Mouse (Mus musculus) liver, embryonic 14.5 days (tissue): ENCODE measurements around the gene Per1. TPM values are rescaled to one million over a fixed set of nuclear protein-coding genes. Genes with fewer than 3 reads are reported as not detected.

Experiments
- ATAC-seq: fragments of 200-750 bp; cut with Nextera tagmentation; 2 replicates; pipeline ENCODE4 v1.8.0; 2017; ENCODE audit warnings: moderate number of reproducible peaks, mild to moderate bottlenecking, moderate library complexity; ENCODE audit not compliant: insufficient read depth
- DNase-seq, 3 experiments: peaks; one replicate each; pipeline ENCODE4 v3.0.0-alpha.2; 2012 to 2013; ENCODE audit warnings: low read depth in 3 of 3, low spot score in 3 of 3
- H3K27ac ChIP-seq: fragments of 300-500 bp; sonication (generic); 2 replicates; pipeline ENCODE4 v1.5.1; 2014; ENCODE audit warnings: moderate library complexity, mild to moderate bottlenecking, control low read depth, inconsistent platforms
- H3K27me3 ChIP-seq: fragments of 300-500 bp; sonication (generic); 2 replicates; pipeline ENCODE4 v1.6.1; 2014; ENCODE audit warnings: mild to moderate bottlenecking, low read length, moderate library complexity; ENCODE audit not compliant: control insufficient read depth, insufficient read depth
- H3K36me3 ChIP-seq: fragments of 300-500 bp; sonication (generic); replicated peaks from 2 replicates; pipeline ENCODE4 v1.6.1; 2014; ENCODE audit warnings: low read depth; ENCODE audit not compliant: control insufficient read depth, insufficient read depth
- H3K4me1 ChIP-seq, 2 experiments: fragments of 200-500 bp in 1 of 2; fragments of 300-500 bp in 1 of 2; sonication (generic) in 1 of 2; replicated peaks; 2 replicates each; pipeline ENCODE4 v1.6.1; 2012 to 2014; ENCODE audit warnings: antibody characterized with exemption in 1 of 2, inconsistent platforms in 1 of 2, low read length in 1 of 2; ENCODE audit not compliant: control insufficient read depth in 2 of 2, insufficient read depth in 2 of 2
- H3K4me2 ChIP-seq: fragments of 300-500 bp; sonication (generic); 2 replicates; pipeline ENCODE4 v1.6.1; 2014; ENCODE audit warnings: low read depth, mild to moderate bottlenecking, control low read depth, moderate library complexity
- H3K4me3 ChIP-seq, 2 experiments: fragments of 200-500 bp in 1 of 2; fragments of 300-500 bp in 1 of 2; sonication (generic) in 1 of 2; 2 replicates each; pipeline ENCODE4 v1.5.1; 2012 to 2014; ENCODE audit warnings: low read depth in 2 of 2, low read length in 2 of 2, mild to moderate bottlenecking in 2 of 2, control low read depth in 1 of 2, inconsistent platforms in 1 of 2, moderate library complexity in 1 of 2; ENCODE audit not compliant: insufficient read depth in 1 of 2
- H3K9ac ChIP-seq: fragments of 300-500 bp; sonication (generic); replicated peaks from 2 replicates; pipeline ENCODE4 v1.6.1; 2014; ENCODE audit warnings: mild to moderate bottlenecking, control low read depth, moderate library complexity
- H3K9me3 ChIP-seq: fragments of 300-500 bp; sonication (generic); 2 replicates; pipeline ENCODE4 v1.6.1; 2016; ENCODE audit warnings: low read length, mixed read lengths; ENCODE audit not compliant: control insufficient read depth
- CTCF ChIP-seq: IDR thresholded peaks from 2 replicates; pipeline ENCODE4 v1.5.1; 2016; ENCODE audit warnings: antibody characterized with exemption, low read depth, control low read depth
- EP300 ChIP-seq: IDR thresholded peaks from 2 replicates; pipeline ENCODE4 v1.6.1; 2016; ENCODE audit warnings: antibody characterized with exemption, low read depth
- WGBS: fragments of 180-500 bp; shearing (Covaris S2); extraction: QIAGEN DNeasy Blood & Tissue Kit; methylation state at CpG from one replicate; pipeline ENCODE4 v1.1.7; 2014; ENCODE audit not compliant: insufficient replicate concordance; 5-methylcytosine and 5-hydroxymethylcytosine counted together
- polyA plus RNA-seq, 2 experiments: library from polyadenylated mRNA; depleted of rRNA in 1 of 2; stranded (reverse) in 1 of 2; unstranded in 1 of 2; fragments of >200 nt; fragmentation: Nextera tagmentation in 1 of 2; extraction: Ambion mirVana in 1 of 2; gene quantifications; 2 replicates each; pipeline versions ENCODE4 v1.2.1 to v1.2.3; 2012 to 2014

The Per1 gene
- polyA plus RNA-seq, 2 experiments, result 1.9 to 4.2 TPM

DNA sequence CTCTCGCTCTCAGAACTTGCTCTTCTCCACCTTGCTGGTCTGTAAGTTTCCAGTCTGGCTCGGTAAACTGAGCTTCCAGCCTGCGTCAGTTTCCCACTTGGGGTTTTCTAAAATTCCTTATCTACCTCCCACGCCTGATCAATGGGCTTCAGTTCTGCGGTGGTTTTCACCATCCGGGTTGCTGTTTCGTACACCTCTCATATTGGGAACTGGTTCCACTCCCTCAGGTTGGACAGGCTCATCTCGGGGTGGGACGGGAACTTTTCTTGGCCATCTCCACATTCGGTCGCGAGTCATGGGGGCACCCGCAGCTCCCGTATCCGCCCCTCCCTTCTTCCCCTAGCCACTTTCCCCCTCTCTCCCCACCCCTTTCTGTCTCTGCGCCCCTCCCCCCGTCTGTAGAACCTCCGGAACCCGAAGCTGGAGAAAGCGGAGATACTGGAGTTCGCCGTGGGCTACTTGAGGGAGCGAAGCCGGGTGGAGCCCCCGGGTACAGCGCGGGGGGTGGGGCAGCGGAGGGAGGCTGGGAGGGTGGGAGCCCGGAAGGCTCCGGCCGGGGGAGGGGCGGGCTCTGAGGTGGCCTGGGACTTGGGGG, 26.8 kb downstream of the Per1 start:
- H3K27ac ChIP-seq, result no peak overlapping the region
- peak overlapping the region; percentile 53 for H3K9ac ChIP-seq
- DNase-seq, result no peak
- H3K27me3 ChIP-seq, result peaks cover 38% of the 10 kb centered on the region
- peak overlapping the region; percentile 75 to 77 for H3K4me3 ChIP-seq
- peak overlapping the region; percentile 96 for H3K4me2 ChIP-seq
- no peaks in the 10 kb centered on the region for H3K36me3 ChIP-seq
- WGBS, result under 1% methylated on average over 28 of the region's 32 CpGs
- ATAC-seq, result no peak
- TF ChIP-seq CTCF (no peak), EP300 (no peak)
- H3K4me1 ChIP-seq, result peaks cover 12 to 28% of the 10 kb centered on the region in 2 experiments
- no peaks in the 10 kb centered on the region for H3K9me3 ChIP-seq

GRCm38 (mm10) chr11:69122336-69122951, 27.4 kb downstream of the Per1 start, which contains the start of gene 9130213A22Rik:
Gene 9130213A22Rik, minus strand, starts transcription at chr11:69122589.
- Histone ChIP-seq H3K36me3 (no peaks in the 10 kb centered on the region), H3K4me1 (peaks cover 12 to 23% of the 10 kb centered on the region in 2 experiments), H3K27me3 (peaks cover 38% of the 10 kb centered on the region), H3K9me3 (no peaks in the 10 kb centered on the region), H3K27ac (no peak within 1 kb of the TSS), H3K4me3 (peak within 1 kb of the TSS; percentile 75 to 77), H3K9ac (peak within 1 kb of the TSS; percentile 53), H3K4me2 (peak within 1 kb of the TSS; percentile 96)
- TF ChIP-seq EP300 (no peak), CTCF (peak; percentile 66)
- DNase-seq, result peak in 1 of 3 experiments; percentile 61
- WGBS, result under 1% methylated on average over 65 of the region's 66 CpGs
- ATAC-seq, result peak; percentile 10

GRCm38 (mm10) chr11:69123056-69123692, 28.2 kb downstream of the Per1 start:
- H3K36me3 ChIP-seq, result no peaks in the 10 kb centered on the region
- ATAC-seq, result peak; percentile 27
- H3K9ac ChIP-seq, result peak overlapping the region; percentile 53
- DNase-seq, result peak; percentile 75 to 84 (median 80)
- H3K27me3 ChIP-seq, result peaks cover 38% of the 10 kb centered on the region
- TF ChIP-seq CTCF (peak; percentile 51), EP300 (0 out of 2 replicates have a peak, but pooled peaks have one; percentile 15)
- H3K4me1 ChIP-seq, result peaks cover 12 to 20% of the 10 kb centered on the region in 2 experiments
- under 1% methylated on average over 29 of the region's 29 CpGs for WGBS
- peak overlapping the region; percentile 75 to 77 for H3K4me3 ChIP-seq
- no peak overlapping the region for H3K27ac ChIP-seq
- no peaks in the 10 kb centered on the region for H3K9me3 ChIP-seq
- H3K4me2 ChIP-seq, result peak overlapping the region; percentile 96

GRCm38 (mm10) chr11:69123693-69124497, 28.9 kb downstream of the Per1 start:
- ATAC-seq (peak; percentile 76), DNase-seq (peak; percentile 76 to 83 (median 81))
- TF ChIP-seq EP300, result no peak
- peaks cover 11 to 19% of the 10 kb centered on the region in 2 experiments for H3K4me1 ChIP-seq
- peak overlapping the region; percentile 75 to 77 for H3K4me3 ChIP-seq
- WGBS, result under 1% methylated on average over 31 of the region's 31 CpGs
- peak overlapping the region; percentile 71 for H3K9ac ChIP-seq
- peak overlapping the region; percentile 63 for H3K27ac ChIP-seq
- H3K36me3 ChIP-seq, result no peaks in the 10 kb centered on the region
- peak overlapping the region; percentile 96 for H3K4me2 ChIP-seq
- H3K9me3 ChIP-seq, result no peaks in the 10 kb centered on the region
- H3K27me3 ChIP-seq, result peaks cover 38% of the 10 kb centered on the region
